Mouse (Mus musculus) liver, adult 2 months (tissue): ENCODE measurements around the gene Zdhhc1.

Experiments
- CTCF ChIP-seq: fragments of 200-500 bp; IDR thresholded peaks from 2 replicates; pipeline ENCODE4 v1.5.1; 2011; ENCODE audit warnings: low read depth, low read length, control low read depth
- POLR2A ChIP-seq: fragments of 200-500 bp; IDR thresholded peaks from 2 replicates; pipeline ENCODE4 v1.6.1; 2011; ENCODE audit warnings: low read length, control low read depth; ENCODE audit not compliant: insufficient read depth; ENCODE audit errors: extremely low read depth

- TF ChIP-seq POLR2A (no peak), CTCF (no peak)
Measured at GRCm38 (mm10) chr8:105475742-105476141, 21.0 kb downstream of the Zdhhc1 start.
